Mouse (Mus musculus) stomach, embryonic 15.5 days (tissue): ENCODE data around the gene Prr36. TPM values are rescaled to one million over a fixed set of nuclear protein-coding genes. Genes with fewer than 3 reads are reported as not detected.
"Not testable (repeated sequence)": the region's sequence is repeated elsewhere in the genome, so short reads cannot be mapped to it uniquely, and the experiment has no call there.

Experiments used
- ATAC-seq: fragments of 200-750 bp; cut with Nextera tagmentation; 2 replicates; pipeline ENCODE4 v1.8.0; 2017; ENCODE audit warnings: low read depth, moderate number of reproducible peaks, moderate TSS enrichment; ENCODE audit not compliant: insufficient read depth, low FRiP score
- H3K27ac ChIP-seq: fragments of 300-500 bp; sonication (generic); 2 replicates; pipeline ENCODE4 v1.5.1; 2015; ENCODE audit warnings: mild to moderate bottlenecking, inconsistent platforms
- H3K27me3 ChIP-seq: fragments of 300-500 bp; sonication (generic); replicated peaks from 2 replicates; pipeline ENCODE4 v1.6.1; 2015; ENCODE audit warnings: inconsistent platforms
- H3K36me3 ChIP-seq: fragments of 300-500 bp; sonication (generic); 2 replicates; pipeline ENCODE4 v1.6.1; 2015; ENCODE audit warnings: inconsistent platforms
- H3K4me1 ChIP-seq: fragments of 300-500 bp; sonication (generic); 2 replicates; pipeline ENCODE4 v1.6.1; 2015; ENCODE audit warnings: inconsistent platforms
- H3K4me2 ChIP-seq: fragments of 300-500 bp; sonication (generic); 2 replicates; pipeline ENCODE4 v1.6.1; 2015; ENCODE audit warnings: mild to moderate bottlenecking, inconsistent platforms
- H3K4me3 ChIP-seq: fragments of 300-500 bp; sonication (generic); replicated peaks from 2 replicates; pipeline ENCODE4 v1.5.1; 2015; ENCODE audit warnings: inconsistent platforms
- H3K9ac ChIP-seq: fragments of 300-500 bp; sonication (generic); 2 replicates; pipeline ENCODE4 v1.6.1; 2015; ENCODE audit warnings: inconsistent platforms
- H3K9me3 ChIP-seq: fragments of 300-500 bp; sonication (generic); 2 replicates; pipeline ENCODE4 v1.6.1; 2016; ENCODE audit warnings: inconsistent platforms
- WGBS: fragments of 180-500 bp; shearing (Covaris S2); methylation state at CpG from one replicate; pipeline ENCODE4 v1.1.7; 2015; 5-methylcytosine and 5-hydroxymethylcytosine counted together
- polyA plus RNA-seq: library from polyadenylated mRNA; unstranded; fragments of >200 nt; fragmentation: Nextera tagmentation; extraction: Ambion mirVana; gene quantifications from 2 replicates; pipeline ENCODE4 v1.2.1, GENCODE M21; 2015

Prr36 gene
- 3.2 and 4.3 TPM in 2 replicates for polyA plus RNA-seq

DNA sequence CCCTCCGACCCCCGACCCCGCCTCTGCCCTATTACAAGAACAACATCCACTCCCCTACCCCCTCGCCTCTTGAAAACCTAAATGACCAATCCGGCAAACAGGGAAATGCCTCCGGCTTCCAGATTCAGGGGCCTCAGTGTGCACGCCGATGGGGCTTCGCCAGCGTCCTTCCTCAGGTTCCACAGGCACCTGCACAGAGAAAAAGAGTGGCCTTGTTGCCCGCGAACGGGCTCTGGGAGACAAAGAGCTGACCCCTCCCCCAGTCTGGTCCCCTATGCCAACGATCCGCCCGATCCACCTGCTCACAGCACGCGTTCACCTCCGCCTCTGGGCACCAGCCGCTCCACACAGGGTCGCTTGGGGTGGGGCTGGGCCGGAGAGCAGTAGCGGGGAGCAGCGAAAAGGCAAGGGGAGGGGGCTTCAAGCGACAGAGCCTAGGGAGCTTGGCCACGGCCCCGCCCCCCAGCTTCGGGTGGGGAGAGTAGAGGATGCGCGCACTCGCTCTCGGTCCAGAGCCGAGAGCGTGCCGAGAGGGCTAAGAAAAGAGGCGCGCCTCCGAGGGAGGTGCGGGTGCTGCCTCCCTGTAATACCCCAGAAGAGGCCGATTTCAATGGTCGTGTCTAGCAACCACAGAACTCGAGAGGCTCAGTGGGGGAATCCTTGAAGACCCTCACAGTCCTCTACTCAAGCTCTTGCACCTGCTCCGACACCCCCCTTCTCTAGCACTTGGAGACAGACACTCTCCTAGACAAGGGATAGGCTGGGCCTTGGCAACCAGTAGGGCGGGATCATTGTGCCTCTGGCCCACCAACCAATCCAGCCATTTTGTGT lies at the start of gene Prr36:
TSS of gene Prr36 (minus strand) at position 669 of the 831 bp plus-strand sequence.
- 1% methylated on average over 44 of the region's 44 CpGs for WGBS
- Histone ChIP-seq H3K27ac (no peak within 1 kb of the TSS), H3K9ac (peak within 1 kb of the TSS; percentile 22; the same call in 1 of the 2 replicates), H3K36me3 (no peaks in the 10 kb centered on the region), H3K27me3 (peaks cover 22% of the 10 kb centered on the region), H3K4me3 (peak within 1 kb of the TSS; percentile 53), H3K4me1 (peaks cover 30% of the 10 kb centered on the region), H3K9me3 (no peaks in the 10 kb centered on the region), H3K4me2 (peak within 1 kb of the TSS; percentile 93)
- ATAC-seq, result 0 out of 2 replicates have a peak, but pooled peaks have one; percentile 17

DNA sequence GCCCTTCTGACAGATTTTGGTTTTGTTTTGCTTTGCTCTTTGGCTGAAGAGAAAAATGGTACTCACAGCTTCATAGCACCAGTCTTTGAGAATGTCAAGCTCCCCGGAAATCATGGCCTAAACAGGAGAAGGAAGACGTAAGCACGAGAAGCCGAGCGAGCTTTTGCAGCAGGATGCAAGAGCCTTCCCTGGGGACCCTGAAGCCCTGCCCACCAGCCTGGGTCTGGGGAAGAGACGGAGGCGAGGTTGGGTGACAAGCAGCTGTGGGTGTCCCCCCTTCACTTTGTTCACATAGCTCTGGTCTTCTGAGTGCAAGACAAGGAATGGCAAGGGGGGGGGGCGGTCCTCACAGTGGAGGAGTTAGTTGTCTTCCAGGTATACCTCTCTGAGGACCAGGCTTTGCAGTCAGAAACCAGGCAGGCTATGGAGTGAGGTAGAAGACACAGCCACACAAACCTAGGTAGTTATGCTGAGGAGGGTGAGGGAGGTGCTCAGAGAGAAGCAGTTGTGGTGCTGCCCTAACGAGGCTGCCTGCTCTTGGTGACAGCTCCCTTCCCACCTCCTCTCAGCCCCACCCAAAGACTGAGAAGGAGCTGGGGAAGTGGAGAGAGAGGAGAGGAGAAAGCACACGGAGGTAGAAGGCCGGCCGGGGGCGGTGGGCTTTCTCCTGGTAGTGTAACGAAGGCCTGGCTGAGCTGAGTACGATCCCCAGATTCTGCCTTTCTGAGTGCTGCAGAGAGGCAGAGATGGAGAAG lies 48.1 kb upstream of the Prr36 start:
- Histone ChIP-seq H3K36me3 (peaks cover 70% of the 10 kb centered on the region), H3K4me1 (no peaks in the 10 kb centered on the region), H3K27ac (no peak overlapping the region), H3K4me3 (no peak overlapping the region), H3K9ac (no peak overlapping the region), H3K4me2 (no peak overlapping the region), H3K9me3 (no peaks in the 10 kb centered on the region), H3K27me3 (no peaks in the 10 kb centered on the region)
- no peak for ATAC-seq
- 88% methylated on average over 15 of the region's 15 CpGs for WGBS

DNA sequence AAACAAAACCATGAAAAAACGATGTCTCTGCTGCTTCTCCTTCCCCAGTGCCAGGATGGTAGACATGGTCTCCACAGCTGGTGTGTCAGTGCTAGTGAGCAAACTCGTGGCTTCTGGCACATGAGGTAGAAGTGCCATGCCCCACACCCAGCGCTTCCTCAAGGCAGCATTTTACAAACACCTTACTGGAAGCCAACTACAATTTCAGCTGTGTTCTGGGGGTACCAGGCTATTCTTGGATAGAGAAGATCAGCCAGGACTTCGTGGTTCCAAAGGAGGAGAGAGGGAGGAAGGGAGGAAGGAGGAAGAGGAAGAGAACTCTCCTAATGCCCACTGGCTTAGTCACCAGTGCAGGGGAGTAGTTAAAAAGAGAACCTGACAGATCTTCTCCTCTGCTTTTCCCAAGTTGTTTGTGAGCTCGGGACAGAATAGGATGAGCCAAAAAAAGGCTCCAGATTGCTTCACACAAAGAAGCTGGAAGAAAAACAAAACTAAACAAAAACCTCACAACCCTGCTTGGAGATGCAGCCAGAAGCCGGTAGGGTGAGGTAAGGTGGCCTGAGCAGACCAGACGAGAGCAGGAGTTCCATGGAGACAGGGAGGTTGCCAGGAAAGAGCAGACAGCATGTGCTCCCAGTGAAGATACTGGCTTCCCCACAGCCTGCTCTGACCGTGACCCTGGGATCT lies 46.0 kb upstream of the Prr36 start:
- Histone ChIP-seq H3K9me3 (no peaks in the 10 kb centered on the region), H3K4me1 (peaks cover 7% of the 10 kb centered on the region; the same call in 1 of the 2 replicates), H3K4me3 (no peak overlapping the region), H3K9ac (no peak overlapping the region), H3K27ac (no peak overlapping the region), H3K4me2 (no peak overlapping the region), H3K27me3 (no peaks in the 10 kb centered on the region), H3K36me3 (peaks cover 68% of the 10 kb centered on the region)
- 85% methylated on average over 8 of the region's 8 CpGs for WGBS
- ATAC-seq, result no peak

- Histone ChIP-seq H3K9me3 (no peaks in the 10 kb centered on the region), H3K27me3 (no peaks in the 10 kb centered on the region), H3K4me2 (no peak overlapping the region), H3K36me3 (peaks cover 55% of the 10 kb centered on the region), H3K4me1 (peaks cover 16% of the 10 kb centered on the region), H3K9ac (no peak overlapping the region), H3K4me3 (no peak overlapping the region), H3K27ac (no peak overlapping the region; the same call in 1 of the 2 replicates)
- 77% methylated on average over 4 of the region's 4 CpGs for WGBS
- no peak for ATAC-seq
Measured at GRCm38 (mm10) chr8:4259805-4260170, 42.5 kb upstream of the Prr36 start.

DNA sequence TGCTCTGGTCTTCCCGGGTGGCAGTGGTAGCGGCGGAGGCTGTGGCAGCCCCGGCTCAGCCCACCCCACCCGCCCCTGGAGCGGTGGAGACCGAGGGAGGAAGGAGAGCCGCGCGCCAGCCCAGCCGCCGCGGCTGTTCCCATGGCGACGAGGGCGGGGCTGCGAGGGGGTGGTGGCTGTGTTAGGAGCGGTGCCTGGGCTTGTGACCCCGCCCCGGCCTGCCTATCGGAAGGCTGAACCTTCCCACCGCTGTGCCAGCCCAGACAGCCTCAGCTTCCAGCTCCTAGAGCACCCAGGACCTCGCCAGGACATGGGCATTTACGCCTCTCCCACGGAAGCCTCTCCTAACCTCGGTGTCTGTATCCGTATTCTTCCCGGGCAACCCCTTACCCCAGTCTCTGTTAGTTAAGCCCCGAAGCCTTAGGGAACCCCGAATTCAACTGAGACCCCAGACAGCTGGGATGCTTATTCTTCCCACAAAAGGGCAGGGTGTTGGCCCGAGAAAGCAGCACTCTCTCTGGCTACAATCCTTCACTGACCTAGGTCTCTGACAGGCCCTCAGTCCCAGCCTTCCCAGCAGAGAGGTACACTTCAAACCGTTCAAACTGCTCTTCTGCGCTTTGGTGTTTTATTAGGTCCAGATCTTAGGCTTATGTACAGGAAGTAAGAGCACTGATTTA lies 42.0 kb upstream of the Prr36 start, which contains the start of gene Ctxn1:
TSS of gene Ctxn1 (minus strand) at position 150 of the 680 bp plus-strand sequence.
- Histone ChIP-seq H3K4me3 (peak within 1 kb of the TSS; percentile 72), H3K9ac (peak within 1 kb of the TSS; percentile 67), H3K36me3 (peaks cover 56% of the 10 kb centered on the region), H3K4me1 (peaks cover 18% of the 10 kb centered on the region), H3K9me3 (no peaks in the 10 kb centered on the region), H3K27ac (peak within 1 kb of the TSS; percentile 79), H3K4me2 (peak within 1 kb of the TSS; percentile 85), H3K27me3 (no peaks in the 10 kb centered on the region)
- ATAC-seq, result peak; percentile 94
- 8% methylated on average over 20 of the region's 33 CpGs for WGBS

DNA sequence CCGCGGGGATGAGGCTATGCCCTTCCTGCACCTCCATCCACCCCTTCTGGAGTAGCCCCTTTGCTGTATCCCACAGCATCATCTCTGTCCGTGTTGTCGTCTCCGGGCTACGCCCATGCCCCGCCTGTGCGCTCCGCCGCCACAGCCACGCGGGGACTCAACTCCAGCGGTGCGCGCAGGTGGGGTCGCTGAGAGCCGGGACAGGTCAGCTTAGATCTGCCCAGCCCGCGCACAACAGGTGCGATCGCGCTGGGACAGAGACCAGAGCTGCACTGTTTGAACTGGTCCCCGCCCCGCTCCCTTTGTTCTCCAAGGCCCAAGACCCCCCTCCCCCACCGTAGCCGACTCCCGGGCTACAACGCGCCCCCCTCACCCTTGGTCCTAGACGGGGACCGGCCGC lies 41.4 kb upstream of the Prr36 start:
- Histone ChIP-seq H3K9me3 (no peaks in the 10 kb centered on the region), H3K9ac (peak overlapping the region; percentile 67), H3K4me1 (peaks cover 21% of the 10 kb centered on the region), H3K27ac (peak overlapping the region; percentile 79), H3K4me2 (peak overlapping the region; percentile 85), H3K36me3 (peaks cover 51% of the 10 kb centered on the region), H3K27me3 (no peaks in the 10 kb centered on the region), H3K4me3 (peak overlapping the region; percentile 72)
- WGBS, result under 1% methylated on average over 31 of the region's 32 CpGs
- peak; percentile 56 for ATAC-seq

- H3K27me3 ChIP-seq, result no peaks in the 10 kb centered on the region
- H3K4me2 ChIP-seq, result peak overlapping the region; percentile 85
- peak overlapping the region; percentile 72 for H3K4me3 ChIP-seq
- peak; percentile 51 for ATAC-seq
- peaks cover 21% of the 10 kb centered on the region for H3K4me1 ChIP-seq
- WGBS, result 3% methylated on average over 35 of the region's 35 CpGs
- H3K36me3 ChIP-seq, result peaks cover 48% of the 10 kb centered on the region
- no peaks in the 10 kb centered on the region for H3K9me3 ChIP-seq
- H3K9ac ChIP-seq, result peak overlapping the region; percentile 67
- H3K27ac ChIP-seq, result peak overlapping the region; percentile 79
Measured at GRCm38 (mm10) chr8:4258233-4258632, 41.0 kb upstream of the Prr36 start.

- 78% methylated on average over 4 of the region's 4 CpGs for whole genome bisulfite sequencing
- no peaks in the 10 kb centered on the region for H3K9me3 ChIP-seq
- ATAC-seq, result no peak
- 0 out of 2 replicates have a peak overlapping the region, but pooled peaks have one; percentile 72 for H3K4me3 ChIP-seq
- no peaks in the 10 kb centered on the region for H3K27me3 ChIP-seq
- H3K4me1 ChIP-seq, result peaks cover 25% of the 10 kb centered on the region
- H3K27ac ChIP-seq, result peak overlapping the region; percentile 52
- H3K4me2 ChIP-seq, result peak overlapping the region; percentile 85
- H3K9ac ChIP-seq, result no peak overlapping the region
- peaks cover 44% of the 10 kb centered on the region for H3K36me3 ChIP-seq
Measured at GRCm38 (mm10) chr8:4257350-4257749, 40.1 kb upstream of the Prr36 start.

DNA sequence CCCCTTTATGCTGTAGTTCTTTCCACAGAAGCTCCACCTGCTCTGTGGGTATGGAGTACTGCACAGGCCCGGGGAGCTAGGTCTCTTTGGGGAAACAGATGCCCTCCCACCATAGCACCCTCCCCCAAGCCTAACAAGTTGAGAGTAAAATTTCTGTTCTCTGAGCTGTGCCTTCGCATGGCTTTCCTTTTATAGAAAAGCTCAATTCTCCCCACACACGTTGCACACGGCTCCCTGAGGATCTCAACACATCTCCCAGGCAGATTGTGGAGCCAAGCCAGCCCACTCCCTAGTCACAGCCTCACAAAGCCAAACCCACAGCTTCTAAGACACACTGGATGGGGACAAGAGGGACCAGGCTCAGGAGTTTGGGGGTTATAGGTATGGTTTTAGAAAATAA lies 39.7 kb upstream of the Prr36 start:
- 44% methylated on average over 4 of the region's 4 CpGs for WGBS
- H3K9ac ChIP-seq, result no peak overlapping the region
- H3K36me3 ChIP-seq, result peaks cover 42% of the 10 kb centered on the region
- no peak for ATAC-seq
- H3K27me3 ChIP-seq, result no peaks in the 10 kb centered on the region
- H3K4me2 ChIP-seq, result no peak overlapping the region
- peaks cover 27% of the 10 kb centered on the region for H3K4me1 ChIP-seq
- H3K4me3 ChIP-seq, result no peak overlapping the region
- no peaks in the 10 kb centered on the region for H3K9me3 ChIP-seq
- H3K27ac ChIP-seq, result peak overlapping the region; percentile 60

- not testable (repeated sequence) for H3K27ac ChIP-seq
Measured at GRCm38 (mm10) chr8:4255471-4255870, 38.2 kb upstream of the Prr36 start.

DNA sequence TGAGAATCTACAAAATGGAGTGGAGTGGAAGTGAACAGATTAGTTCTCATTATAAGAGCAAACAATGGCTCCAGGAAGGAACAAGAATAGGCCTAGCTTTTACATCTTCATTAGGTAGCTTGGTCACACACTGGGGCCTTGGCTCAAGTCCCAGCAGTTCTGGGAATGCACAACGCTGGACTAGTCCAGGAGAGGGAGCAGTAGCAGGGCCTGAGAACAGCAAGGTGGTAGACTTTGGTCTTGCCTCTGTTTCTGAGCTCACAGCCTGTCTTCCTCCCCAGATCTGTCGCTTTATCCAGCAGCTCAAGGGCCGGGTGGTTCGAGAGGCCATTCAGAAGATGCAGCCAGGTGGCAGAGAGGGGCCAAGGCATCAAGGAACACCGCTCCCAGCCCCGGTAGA lies 36.7 kb upstream of the Prr36 start:
- no peaks in the 10 kb centered on the region for H3K27me3 ChIP-seq
- peaks cover 36% of the 10 kb centered on the region for H3K4me1 ChIP-seq
- peak overlapping the region; percentile 13; the same call in 1 of the 2 replicates for H3K9ac ChIP-seq
- WGBS, result 56% methylated on average over 6 of the region's 6 CpGs
- no peak for ATAC-seq
- H3K4me3 ChIP-seq, result peak overlapping the region; percentile 92; the same call in 1 of the 2 replicates
- peak overlapping the region; percentile 58; the same call in 1 of the 2 replicates for H3K27ac ChIP-seq
- H3K9me3 ChIP-seq, result no peaks in the 10 kb centered on the region
- peak overlapping the region; percentile 68 for H3K4me2 ChIP-seq
- H3K36me3 ChIP-seq, result peaks cover 27% of the 10 kb centered on the region

More at GRCm38 (mm10) chr8:4255471-4255870, 38.2 kb upstream of the Prr36 start:
- not testable (repeated sequence) for ATAC-seq, H3K4me3 ChIP-seq, H3K9ac ChIP-seq, H3K4me2 ChIP-seq, H3K9me3 ChIP-seq, H3K27me3 ChIP-seq
- WGBS, result 83% methylated on average over 7 of the region's 7 CpGs
- H3K4me1 ChIP-seq, result peaks cover 30% of the 10 kb centered on the region
- H3K36me3 ChIP-seq, result peaks cover 29% of the 10 kb centered on the region
